Mouse (Mus musculus) gastrocnemius, postnatal 14 days (tissue): ENCODE measurements around the gene Crip1. TPM values are rescaled to one million over a fixed set of nuclear protein-coding genes. Genes with fewer than 3 reads are reported as not detected.

Experiments
- DNase-seq: peaks from one replicate; pipeline ENCODE4 v3.0.0; 2021; ENCODE audit warnings: mixed read lengths
- intact Hi-C: fragments of 180-260 bp; cut with DNase I; formaldehyde crosslinking; loops from one replicate; pipeline ENCODE4 v1.15.1; 2025; ENCODE audit warnings: low total_unique reads
- long read RNA-seq, 2 experiments: library from polyadenylated mRNA; stranded (forward); transcript quantifications; one replicate each; pipeline ENCODE4 v2.0.0; 2021
- total RNA-seq, 2 experiments: library from RNA; stranded (reverse); gene quantifications; 2 replicates each; pipeline ENCODE4 v1.2.3; 2021

The Crip1 gene
- total RNA-seq, result 100 to 1,000 TPM; 115 to 139 TPM
- long read RNA-seq, experiment 1, transcript Crip1-201 (5 exons, 445 nt), result major isoform, 104 of 104 reads
- long read RNA-seq, experiment 1, partial matches to known transcripts, result 0 of 104 reads
- long read RNA-seq, experiment 1, other reads (novel, unspliced or antisense), result 0 of 104 reads
- long read RNA-seq, experiment 2, transcript Crip1-201 (5 exons, 445 nt), result major isoform, 88 of 88 reads
- long read RNA-seq, experiment 2, partial matches to known transcripts, result 0 of 88 reads
- long read RNA-seq, experiment 2, other reads (novel, unspliced or antisense), result 0 of 88 reads

GRCm38 (mm10) chr12:113146112-113147057 is at the start of gene Crip1:
Crip1 (plus strand) TSS chr12:113146316.
- peak; percentile 83 for DNase-seq

DNA sequence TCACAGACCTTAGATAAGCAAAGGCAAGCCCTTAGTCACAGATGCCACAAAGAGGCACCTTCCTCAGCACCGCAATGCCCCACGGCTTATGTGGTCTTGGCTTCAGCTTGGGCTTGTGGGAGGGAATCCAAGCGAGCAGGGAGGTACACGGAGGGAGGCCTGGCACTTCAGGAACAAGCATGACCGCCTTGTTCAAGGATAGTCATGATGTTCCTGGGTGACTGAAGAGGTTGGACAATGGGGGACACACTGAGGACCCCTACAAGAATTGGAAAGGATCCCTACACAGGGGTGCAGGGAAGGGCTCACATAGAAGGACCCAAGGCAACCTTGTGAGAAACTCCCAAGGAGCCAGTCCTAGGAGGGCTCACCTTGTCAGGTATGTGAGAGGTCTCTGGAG is 49.1 kb upstream of the Crip1 start:
- DNase-seq, result no peak
- intact Hi-C loops, result no loop called here

More at GRCm38 (mm10) chr12:113146112-113147057, at the start of gene Crip1:
- intact Hi-C loops, result no loop called here

- DNase-seq, result peak; percentile 57
- intact Hi-C loops, result no loop called here
Measured at GRCm38 (mm10) chr12:113097749-113098281, 48.3 kb upstream of the Crip1 start, which contains the start of gene Mta1. Mta1 (plus strand) TSS chr12:113098278.

- intact Hi-C loops, result no loop called here
- no peak for DNase-seq
Measured at GRCm38 (mm10) chr12:113098530-113099151, 47.5 kb upstream of the Crip1 start.

- no peak for DNase-seq
- intact Hi-C loops, result no loop called here
Measured at GRCm38 (mm10) chr12:113099470-113100237, 46.5 kb upstream of the Crip1 start.

- intact Hi-C loops, result no loop called here
- peak; percentile 46 for DNase-seq
Measured at GRCm38 (mm10) chr12:113100448-113101076, 45.6 kb upstream of the Crip1 start.

DNA sequence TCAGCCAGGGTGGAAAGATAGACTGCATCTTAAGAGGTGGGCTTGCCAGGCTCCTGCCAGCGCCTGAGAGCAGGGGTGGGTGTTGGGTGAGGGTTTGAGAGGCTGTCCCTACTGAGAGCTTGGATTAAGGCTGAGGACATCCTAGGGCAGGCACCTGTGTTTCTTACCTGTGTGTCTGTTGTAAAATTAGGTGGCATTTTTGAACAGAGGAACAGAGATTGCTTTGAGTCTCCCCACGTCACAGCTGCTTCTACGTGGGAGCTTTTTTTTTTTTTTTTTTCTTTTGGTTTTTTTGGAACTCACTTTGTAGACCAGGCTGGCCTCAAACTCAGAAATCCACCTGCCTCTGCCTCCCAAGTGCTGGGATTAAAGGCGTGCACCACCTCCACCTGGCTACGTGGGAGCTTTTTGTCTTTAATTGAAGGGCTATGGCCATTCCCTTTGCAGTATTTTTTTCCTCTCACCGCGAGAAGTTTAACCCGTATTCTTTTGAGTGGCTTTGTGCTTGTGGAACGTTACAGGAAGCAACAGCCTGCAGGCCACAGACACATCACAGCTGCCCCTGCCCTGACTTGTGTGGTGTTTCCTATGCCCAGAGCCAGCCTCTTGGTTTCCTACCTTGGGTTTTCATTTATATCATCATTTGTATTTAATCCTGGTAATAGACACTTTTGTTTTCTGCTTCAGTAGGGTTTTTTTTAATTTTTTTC is 44.7 kb upstream of the Crip1 start:
- no peak for DNase-seq

DNA sequence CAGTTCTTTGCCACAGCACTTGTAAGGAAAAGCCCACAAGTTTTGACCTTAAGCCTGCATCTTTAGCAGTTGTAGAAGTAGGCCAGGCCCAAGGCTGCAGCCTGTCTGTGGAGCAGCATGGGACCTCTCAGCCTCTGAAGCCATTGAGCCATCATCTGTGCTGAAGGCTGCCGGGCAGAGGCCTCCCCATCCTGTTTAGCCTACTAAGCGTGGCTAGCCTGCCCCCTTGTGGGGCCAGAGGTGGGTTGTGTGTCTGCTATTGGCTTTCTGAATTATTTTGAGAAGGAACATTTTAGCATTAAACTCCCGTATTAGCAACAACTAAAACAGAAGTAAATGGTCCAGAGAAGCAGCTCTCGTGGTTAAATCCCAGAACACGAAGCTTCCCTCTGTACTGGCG is 43.7 kb upstream of the Crip1 start:
- intact Hi-C loops, result no loop called here
- peak; percentile 64 for DNase-seq

More for the DNA sequence above, 44.7 kb upstream of the Crip1 start:
- intact Hi-C loops, result no loop called here

DNA sequence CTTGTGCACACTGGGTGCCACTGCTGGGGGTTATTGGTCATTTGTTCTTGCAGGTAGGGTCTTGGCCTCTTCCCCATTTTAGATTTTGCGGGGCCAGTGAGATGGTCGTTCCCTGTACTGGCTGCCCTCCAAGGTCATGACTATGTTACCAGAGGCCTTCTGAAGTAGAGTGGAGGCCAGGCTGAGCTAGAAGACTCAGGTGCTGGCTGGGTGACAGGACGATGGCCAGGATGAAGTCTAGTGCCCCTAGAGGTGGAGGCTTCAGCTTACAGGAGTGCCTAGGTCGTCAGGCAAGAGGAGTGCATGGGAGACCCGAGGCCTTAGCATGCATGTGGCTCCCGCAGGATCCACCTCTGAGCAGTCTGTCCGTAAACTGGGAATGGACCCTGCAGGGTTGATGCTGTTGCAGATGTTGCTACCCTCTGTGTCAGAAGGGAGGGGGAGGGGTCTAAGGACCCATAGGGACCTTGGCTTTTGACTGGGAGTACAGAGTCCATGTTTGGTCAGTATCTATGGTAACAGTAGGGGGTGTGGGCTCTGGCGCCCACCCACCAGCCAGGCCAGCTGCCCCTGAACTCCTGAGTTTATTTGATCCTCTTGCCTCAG is 42.2 kb upstream of the Crip1 start:
- intact Hi-C loops, result no loop called here
- no peak for DNase-seq

- intact Hi-C loops, result no loop called here
- DNase-seq, result no peak
Measured at GRCm38 (mm10) chr12:113106386-113106785, 39.7 kb upstream of the Crip1 start.

- intact Hi-C loops, result no loop called here
Measured at GRCm38 (mm10) chr12:113107431-113108124, 38.5 kb upstream of the Crip1 start.

GRCm38 (mm10) chr12:113108528-113109283 is 37.4 kb upstream of the Crip1 start:
- intact Hi-C loops, result no loop called here
- no peak for DNase-seq

More at GRCm38 (mm10) chr12:113107431-113108124, 38.5 kb upstream of the Crip1 start:
- no peak for DNase-seq

DNA sequence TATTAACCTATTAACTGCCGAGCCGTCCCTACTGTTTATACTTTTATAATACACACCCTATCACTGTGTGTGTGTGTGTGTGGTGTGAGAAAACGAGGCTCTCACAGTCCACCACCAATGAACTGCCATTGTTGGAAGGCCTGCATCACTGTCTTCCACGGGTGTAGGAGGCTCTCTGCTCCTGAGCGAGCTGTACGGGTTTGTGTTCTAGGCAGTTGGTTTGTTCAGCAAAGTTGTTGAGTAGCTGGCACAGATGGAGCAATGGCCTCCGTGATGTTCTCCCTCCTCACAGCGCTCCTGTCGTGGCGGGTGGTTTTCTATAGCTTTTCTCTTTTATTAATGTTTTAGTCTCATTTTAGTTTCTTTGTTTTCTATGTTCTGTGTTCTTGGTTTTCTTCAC is 36.3 kb upstream of the Crip1 start:
- DNase-seq, result no peak
- intact Hi-C loops, result no loop called here

DNA sequence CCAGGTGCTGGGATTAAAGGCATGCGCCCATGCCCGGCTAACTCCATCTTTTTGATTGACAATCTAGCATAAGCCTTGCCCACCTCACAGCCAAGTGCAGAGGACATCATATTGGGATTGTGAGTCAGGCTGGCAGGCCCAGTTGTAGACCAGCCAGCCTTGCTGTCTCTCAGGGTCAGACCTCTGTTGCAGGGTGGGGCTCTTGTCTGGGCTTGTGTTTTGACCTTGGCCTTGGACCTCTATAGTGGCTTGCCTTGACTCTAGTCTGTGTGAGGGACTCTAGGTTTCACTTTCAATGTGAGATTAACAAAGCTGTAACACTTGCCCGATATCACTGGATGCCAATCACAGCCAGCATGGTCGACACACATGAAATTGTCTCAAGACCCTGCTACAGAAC is 32.0 kb upstream of the Crip1 start:
- DNase-seq, result no peak
- intact Hi-C loops, result no loop called here

GRCm38 (mm10) chr12:113114856-113115538 is 31.1 kb upstream of the Crip1 start:
- intact Hi-C loops, result no loop called here
- DNase-seq, result no peak
